Mouse (Mus musculus) liver, embryonic 11.5 days (tissue): ENCODE results near the gene Tpcn2. TPM values are rescaled to one million over a fixed set of nuclear protein-coding genes. Genes with fewer than 3 reads are reported as not detected.
A peak's percentile ranks its signal among the peaks of the same experiment; 100 is the strongest.

ENCODE experiments used
- ATAC-seq: fragments of 200-750 bp; cut with Nextera tagmentation; replicated peaks from 2 replicates; pipeline ENCODE4 v1.8.0; 2017; ENCODE audit warnings: moderate number of reproducible peaks, mild to moderate bottlenecking, moderate TSS enrichment, moderate library complexity; ENCODE audit not compliant: low FRiP score
- DNase-seq: peaks from one replicate; pipeline ENCODE4 v3.0.0-alpha.2; 2017; ENCODE audit warnings: low spot score
- H3K27ac ChIP-seq: fragments of 300-500 bp; sonication (generic); 2 replicates; pipeline ENCODE4 v1.5.1; 2014; ENCODE audit warnings: mild to moderate bottlenecking, low read depth, low read length, control low read depth
- H3K27me3 ChIP-seq: fragments of 300-500 bp; sonication (generic); replicated peaks from 2 replicates; pipeline ENCODE4 v1.6.1; 2014; ENCODE audit warnings: low read length, mixed read lengths; ENCODE audit not compliant: control insufficient read depth, insufficient read depth
- H3K36me3 ChIP-seq: fragments of 300-500 bp; sonication (generic); 2 replicates; pipeline ENCODE4 v1.6.1; 2014; ENCODE audit warnings: mild to moderate bottlenecking, low read length, moderate library complexity, mixed read lengths; ENCODE audit not compliant: control insufficient read depth, insufficient read depth
- H3K4me1 ChIP-seq: fragments of 300-500 bp; sonication (generic); replicated peaks from 2 replicates; pipeline ENCODE4 v1.6.1; 2014; ENCODE audit warnings: low read length, mixed read lengths; ENCODE audit not compliant: control insufficient read depth, insufficient read depth
- H3K4me2 ChIP-seq: fragments of 300-500 bp; sonication (generic); 2 replicates; pipeline ENCODE4 v1.6.1; 2014; ENCODE audit warnings: mild to moderate bottlenecking, control low read depth, moderate library complexity
- H3K4me3 ChIP-seq: fragments of 300-500 bp; sonication (generic); 2 replicates; pipeline ENCODE4 v1.5.1; 2014; ENCODE audit warnings: low read depth, low read length, control low read depth
- H3K9ac ChIP-seq: fragments of 300-500 bp; sonication (generic); 2 replicates; pipeline ENCODE4 v1.6.1; 2014; ENCODE audit warnings: low read depth, low read length, control low read depth
- H3K9me3 ChIP-seq: fragments of 300-500 bp; sonication (generic); 2 replicates; pipeline ENCODE4 v1.6.1; 2016; ENCODE audit warnings: low read length, inconsistent platforms, mixed read lengths; ENCODE audit not compliant: control insufficient read depth
- WGBS: fragments of 180-500 bp; shearing (Covaris S2); extraction: QIAGEN DNeasy Blood & Tissue Kit; methylation state at CpG from one replicate; pipeline ENCODE4 v1.1.7; 2014; 5-methylcytosine and 5-hydroxymethylcytosine counted together
- polyA plus RNA-seq: library from polyadenylated mRNA; unstranded; fragments of >200 nt; fragmentation: Nextera tagmentation; extraction: Ambion mirVana; gene quantifications from 2 replicates; pipeline ENCODE4 v1.2.1, GENCODE M21; 2014

Tpcn2 gene
- polyA plus RNA-seq, 1 experiment from 2014 or later, result 2.4 TPM

- 75% methylated on average over 6 of the region's 6 CpGs for WGBS
- no peak overlapping the region for H3K4me3 ChIP-seq
- ATAC-seq, result no peak
These were observed 58.2 kb downstream of the Tpcn2 start for GRCm38 (mm10) chr7:145225626-145226025.

GRCm38 (mm10) chr7:145221841-145222689, 61.7 kb downstream of the Tpcn2 start:
- no peaks in the 10 kb centered on the region for H3K9me3 ChIP-seq
- H3K4me2 ChIP-seq, result no peak overlapping the region
- H3K4me1 ChIP-seq, result no peaks in the 10 kb centered on the region
- H3K27me3 ChIP-seq, result no peaks in the 10 kb centered on the region
- H3K27ac ChIP-seq, result no peak overlapping the region
- no peaks in the 10 kb centered on the region for H3K36me3 ChIP-seq
- no peak overlapping the region for H3K4me3 ChIP-seq
- no peak overlapping the region for H3K9ac ChIP-seq
- ATAC-seq (peak; percentile 39; the same call in 1 of the 2 replicates), DNase-seq (no peak)
- WGBS, result 29% methylated on average over 2 of the region's 2 CpGs

More at GRCm38 (mm10) chr7:145225626-145226025, 58.2 kb downstream of the Tpcn2 start:
- H3K9ac ChIP-seq, result no peak overlapping the region
- DNase-seq, result no peak
- H3K9me3 ChIP-seq, result no peaks in the 10 kb centered on the region
- no peak overlapping the region for H3K4me2 ChIP-seq
- H3K27ac ChIP-seq, result no peak overlapping the region
- H3K36me3 ChIP-seq, result no peaks in the 10 kb centered on the region
- no peaks in the 10 kb centered on the region for H3K4me1 ChIP-seq
- H3K27me3 ChIP-seq, result no peaks in the 10 kb centered on the region

GRCm38 (mm10) chr7:145221346-145221745, 62.5 kb downstream of the Tpcn2 start:
- Histone ChIP-seq H3K27ac (no peak overlapping the region), H3K4me1 (no peaks in the 10 kb centered on the region), H3K4me2 (no peak overlapping the region), H3K9me3 (no peaks in the 10 kb centered on the region), H3K36me3 (no peaks in the 10 kb centered on the region), H3K27me3 (no peaks in the 10 kb centered on the region), H3K9ac (no peak overlapping the region), H3K4me3 (no peak overlapping the region)
- ATAC-seq (no peak), DNase-seq (no peak)
- WGBS, result 42% methylated on average over 2 of the region's 2 CpGs

GRCm38 (mm10) chr7:145219420-145219831, 64.4 kb downstream of the Tpcn2 start:
- no peak overlapping the region for H3K4me2 ChIP-seq
- no peaks in the 10 kb centered on the region for H3K4me1 ChIP-seq
- no peaks in the 10 kb centered on the region for H3K9me3 ChIP-seq
- no peak for DNase-seq
- ATAC-seq, result no peak
- no peak overlapping the region for H3K4me3 ChIP-seq
- H3K27me3 ChIP-seq, result no peaks in the 10 kb centered on the region
- H3K27ac ChIP-seq, result no peak overlapping the region
- 86% methylated on average over 9 of the region's 9 CpGs for WGBS
- no peak overlapping the region for H3K9ac ChIP-seq
- no peaks in the 10 kb centered on the region for H3K36me3 ChIP-seq

- no peak overlapping the region for H3K4me3 ChIP-seq
- no peaks in the 10 kb centered on the region for H3K27me3 ChIP-seq
- no peaks in the 10 kb centered on the region for H3K9me3 ChIP-seq
- DNase-seq, result no peak
- H3K4me1 ChIP-seq, result peaks cover 6% of the 10 kb centered on the region; the same call in 1 of the 2 replicates
- no peak overlapping the region for H3K4me2 ChIP-seq
- no peak overlapping the region for H3K27ac ChIP-seq
- 43% methylated on average over 1 of the region's 1 CpGs for WGBS
- H3K36me3 ChIP-seq, result no peaks in the 10 kb centered on the region
- 0 out of 2 replicates have a peak, but pooled peaks have one; percentile 27 for ATAC-seq
- no peak overlapping the region for H3K9ac ChIP-seq
These were observed 67.2 kb downstream of the Tpcn2 start for GRCm38 (mm10) chr7:145216591-145216990.

- H3K4me1 ChIP-seq, result peaks cover 7% of the 10 kb centered on the region; the same call in 1 of the 2 replicates
These were observed 68.3 kb downstream of the Tpcn2 start for GRCm38 (mm10) chr7:145215476-145215875.

GRCm38 (mm10) chr7:145211680-145212659, 71.8 kb downstream of the Tpcn2 start:
- DNase-seq (no peak), ATAC-seq (peak; percentile 34; the same call in 1 of the 2 replicates)
- Histone ChIP-seq H3K27me3 (no peaks in the 10 kb centered on the region), H3K4me1 (peaks cover 9% of the 10 kb centered on the region), H3K27ac (peak overlapping the region; percentile 43; the same call in 1 of the 2 replicates), H3K9ac (no peak overlapping the region), H3K9me3 (no peaks in the 10 kb centered on the region), H3K4me2 (no peak overlapping the region), H3K36me3 (no peaks in the 10 kb centered on the region), H3K4me3 (no peak overlapping the region)
- WGBS, result 39% methylated on average over 14 of the region's 14 CpGs

More at GRCm38 (mm10) chr7:145215476-145215875, 68.3 kb downstream of the Tpcn2 start:
- DNase-seq (no peak), ATAC-seq (no peak)
- 71% methylated on average over 4 of the region's 4 CpGs for WGBS
- no peaks in the 10 kb centered on the region for H3K27me3 ChIP-seq
- H3K4me2 ChIP-seq, result no peak overlapping the region
- no peak overlapping the region for H3K4me3 ChIP-seq
- H3K27ac ChIP-seq, result no peak overlapping the region
- no peaks in the 10 kb centered on the region for H3K36me3 ChIP-seq
- no peak overlapping the region for H3K9ac ChIP-seq
- H3K9me3 ChIP-seq, result no peaks in the 10 kb centered on the region

GRCm38 (mm10) chr7:145210477-145211070, 73.2 kb downstream of the Tpcn2 start:
- H3K27me3 ChIP-seq, result no peaks in the 10 kb centered on the region
- ATAC-seq, result no peak
- peaks cover 21% of the 10 kb centered on the region for H3K4me1 ChIP-seq
- H3K9ac ChIP-seq, result no peak overlapping the region
- no peak for DNase-seq
- H3K4me3 ChIP-seq, result no peak overlapping the region
- H3K27ac ChIP-seq, result no peak overlapping the region
- H3K9me3 ChIP-seq, result no peaks in the 10 kb centered on the region
- whole genome bisulfite sequencing, result 59% methylated on average over 4 of the region's 4 CpGs
- H3K36me3 ChIP-seq, result no peaks in the 10 kb centered on the region
- no peak overlapping the region for H3K4me2 ChIP-seq
